Mouse (Mus musculus) hindbrain, embryonic 13.5 days (tissue): ENCODE data around the gene Ryr3. TPM values are rescaled to one million over a fixed set of nuclear protein-coding genes. Genes with fewer than 3 reads are reported as not detected.

Experiments
- ATAC-seq: fragments of 200-750 bp; cut with Nextera tagmentation; 2 replicates; pipeline ENCODE4 v1.8.0; 2017; ENCODE audit warnings: moderate TSS enrichment; ENCODE audit not compliant: low FRiP score
- H3K27ac ChIP-seq: fragments of 300-500 bp; sonication (generic); 2 replicates; pipeline ENCODE4 v1.5.1; 2015; ENCODE audit warnings: inconsistent platforms, mild to moderate bottlenecking, moderate library complexity
- H3K27me3 ChIP-seq: fragments of 300-500 bp; sonication (generic); 2 replicates; pipeline ENCODE4 v1.6.1; 2015; ENCODE audit warnings: mild to moderate bottlenecking, inconsistent platforms
- H3K36me3 ChIP-seq: fragments of 300-500 bp; sonication (generic); 2 replicates; pipeline ENCODE4 v1.6.1; 2015; ENCODE audit warnings: mild to moderate bottlenecking, inconsistent platforms
- H3K4me1 ChIP-seq: fragments of 300-500 bp; sonication (generic); replicated peaks from 2 replicates; pipeline ENCODE4 v1.6.1; 2015; ENCODE audit warnings: inconsistent platforms
- H3K4me2 ChIP-seq: fragments of 300-500 bp; sonication (generic); 2 replicates; pipeline ENCODE4 v1.6.1; 2015; ENCODE audit warnings: inconsistent platforms, mild to moderate bottlenecking, moderate library complexity
- H3K4me3 ChIP-seq: fragments of 300-500 bp; sonication (generic); 2 replicates; pipeline ENCODE4 v1.5.1; 2015; ENCODE audit warnings: mild to moderate bottlenecking, inconsistent platforms
- H3K9ac ChIP-seq: fragments of 300-500 bp; sonication (generic); 2 replicates; pipeline ENCODE4 v1.6.1; 2015; ENCODE audit warnings: mild to moderate bottlenecking, inconsistent platforms
- H3K9me3 ChIP-seq: fragments of 300-500 bp; sonication (generic); 2 replicates; pipeline ENCODE4 v1.6.1; 2016; ENCODE audit warnings: inconsistent platforms
- WGBS: fragments of 180-500 bp; shearing (Covaris S2); methylation state at CpG from one replicate; pipeline ENCODE4 v1.1.7; 2015; 5-methylcytosine and 5-hydroxymethylcytosine counted together
- polyA plus RNA-seq: library from polyadenylated mRNA; unstranded; fragments of >200 nt; fragmentation: Nextera tagmentation; extraction: Ambion mirVana; gene quantifications from 2 replicates; pipeline ENCODE4 v1.2.1, GENCODE M21; 2015

The Ryr3 gene
- polyA plus RNA-seq, 1 experiment from 2014 or later = 3.9 TPM

GRCm38 (mm10) chr2:112881805-112882204 is 335.1 kb downstream of the Ryr3 start:
- WGBS = 91% methylated on average over 2 of the region's 2 CpGs
- H3K36me3 ChIP-seq = no peaks in the 10 kb centered on the region
- no peaks in the 10 kb centered on the region for H3K4me1 ChIP-seq
- no peaks in the 10 kb centered on the region for H3K27me3 ChIP-seq
- H3K4me3 ChIP-seq = no peak overlapping the region
- H3K4me2 ChIP-seq = no peak overlapping the region
- H3K27ac ChIP-seq = no peak overlapping the region
- no peaks in the 10 kb centered on the region for H3K9me3 ChIP-seq
- H3K9ac ChIP-seq = no peak overlapping the region
- ATAC-seq = 0 out of 2 replicates have a peak, but pooled peaks have one; percentile 43

GRCm38 (mm10) chr2:112881376-112881775 is 335.5 kb downstream of the Ryr3 start:
- H3K9me3 ChIP-seq = no peaks in the 10 kb centered on the region
- no peak overlapping the region for H3K27ac ChIP-seq
- H3K4me1 ChIP-seq = no peaks in the 10 kb centered on the region
- no peak for ATAC-seq
- no peaks in the 10 kb centered on the region for H3K27me3 ChIP-seq
- WGBS = 95% methylated on average over 1 of the region's 1 CpGs
- no peaks in the 10 kb centered on the region for H3K36me3 ChIP-seq
- H3K9ac ChIP-seq = no peak overlapping the region
- H3K4me2 ChIP-seq = no peak overlapping the region
- no peak overlapping the region for H3K4me3 ChIP-seq

- Histone ChIP-seq H3K36me3 (no peaks in the 10 kb centered on the region), H3K9ac (no peak overlapping the region), H3K27me3 (no peaks in the 10 kb centered on the region), H3K4me2 (no peak overlapping the region), H3K4me1 (no peaks in the 10 kb centered on the region), H3K27ac (no peak overlapping the region), H3K9me3 (no peaks in the 10 kb centered on the region), H3K4me3 (no peak overlapping the region)
- 84% methylated on average over 3 of the region's 3 CpGs for WGBS
- ATAC-seq = no peak
Observed at GRCm38 (mm10) chr2:112877404-112877803, 339.5 kb downstream of the Ryr3 start.

- ATAC-seq = no peak
- WGBS = 56% methylated on average over 2 of the region's 2 CpGs
Observed at GRCm38 (mm10) chr2:112866043-112866551, 350.8 kb downstream of the Ryr3 start.

GRCm38 (mm10) chr2:112861792-112862191 is 355.1 kb downstream of the Ryr3 start:
- Histone ChIP-seq H3K9me3 (no peaks in the 10 kb centered on the region), H3K9ac (no peak overlapping the region), H3K27ac (no peak overlapping the region), H3K36me3 (no peaks in the 10 kb centered on the region), H3K4me3 (no peak overlapping the region), H3K4me1 (no peaks in the 10 kb centered on the region; the same call in 1 of the 2 replicates), H3K27me3 (no peaks in the 10 kb centered on the region), H3K4me2 (no peak overlapping the region)
- no peak for ATAC-seq
- WGBS = 95% methylated on average over 4 of the region's 4 CpGs

More at GRCm38 (mm10) chr2:112866043-112866551, 350.8 kb downstream of the Ryr3 start:
- H3K36me3 ChIP-seq = no peaks in the 10 kb centered on the region
- H3K4me1 ChIP-seq = no peaks in the 10 kb centered on the region; the same call in 1 of the 2 replicates
- H3K27ac ChIP-seq = no peak overlapping the region
- no peaks in the 10 kb centered on the region for H3K27me3 ChIP-seq
- no peak overlapping the region for H3K4me2 ChIP-seq
- no peaks in the 10 kb centered on the region for H3K9me3 ChIP-seq
- no peak overlapping the region for H3K4me3 ChIP-seq
- H3K9ac ChIP-seq = no peak overlapping the region

- H3K36me3 ChIP-seq = no peaks in the 10 kb centered on the region
Observed at GRCm38 (mm10) chr2:112845583-112846512, 371.0 kb downstream of the Ryr3 start.

GRCm38 (mm10) chr2:112842877-112843276 is 374.0 kb downstream of the Ryr3 start:
- Histone ChIP-seq H3K27me3 (no peaks in the 10 kb centered on the region), H3K4me1 (no peaks in the 10 kb centered on the region), H3K9ac (no peak overlapping the region), H3K27ac (no peak overlapping the region), H3K9me3 (no peaks in the 10 kb centered on the region), H3K36me3 (no peaks in the 10 kb centered on the region), H3K4me2 (no peak overlapping the region), H3K4me3 (no peak overlapping the region)
- 49% methylated on average over 3 of the region's 3 CpGs for WGBS
- ATAC-seq = no peak

More at GRCm38 (mm10) chr2:112845583-112846512, 371.0 kb downstream of the Ryr3 start:
- no peaks in the 10 kb centered on the region for H3K4me1 ChIP-seq
- no peak overlapping the region for H3K4me2 ChIP-seq
- no peak overlapping the region for H3K4me3 ChIP-seq
- H3K27me3 ChIP-seq = no peaks in the 10 kb centered on the region
- H3K9me3 ChIP-seq = 0 out of 2 replicates have a peak, but pooled peaks cover 9% of the 10 kb centered on the region
- no peak overlapping the region for H3K27ac ChIP-seq
- 46% methylated on average over 4 of the region's 4 CpGs for WGBS
- H3K9ac ChIP-seq = no peak overlapping the region
- ATAC-seq = peak; percentile 61; the same call in 1 of the 2 replicates

- H3K36me3 ChIP-seq = 0 out of 2 replicates have a peak, but pooled peaks cover 4% of the 10 kb centered on the region
- no peak overlapping the region for H3K4me2 ChIP-seq
- no peaks in the 10 kb centered on the region for H3K9me3 ChIP-seq
- peaks cover 11% of the 10 kb centered on the region; the same call in 1 of the 2 replicates for H3K4me1 ChIP-seq
- ATAC-seq = no peak
- 23% methylated on average over 4 of the region's 4 CpGs for WGBS
- H3K4me3 ChIP-seq = no peak overlapping the region
- no peak overlapping the region for H3K27ac ChIP-seq
- H3K27me3 ChIP-seq = no peaks in the 10 kb centered on the region
- no peak overlapping the region for H3K9ac ChIP-seq
Observed at GRCm38 (mm10) chr2:112831423-112832305, 385.2 kb downstream of the Ryr3 start.

- peaks cover 11% of the 10 kb centered on the region; the same call in 1 of the 2 replicates for H3K4me1 ChIP-seq
- ATAC-seq = no peak
- WGBS = 54% methylated on average over 4 of the region's 4 CpGs
- no peaks in the 10 kb centered on the region for H3K36me3 ChIP-seq
- H3K27me3 ChIP-seq = no peaks in the 10 kb centered on the region
- no peak overlapping the region for H3K4me2 ChIP-seq
- H3K9me3 ChIP-seq = no peaks in the 10 kb centered on the region
- no peak overlapping the region for H3K27ac ChIP-seq
- no peak overlapping the region for H3K9ac ChIP-seq
- no peak overlapping the region for H3K4me3 ChIP-seq
Observed at GRCm38 (mm10) chr2:112826571-112826970, 390.3 kb downstream of the Ryr3 start.

- Histone ChIP-seq H3K36me3 (no peaks in the 10 kb centered on the region), H3K27me3 (no peaks in the 10 kb centered on the region), H3K9me3 (no peaks in the 10 kb centered on the region), H3K4me3 (no peak overlapping the region), H3K27ac (no peak overlapping the region), H3K4me1 (peaks cover 5% of the 10 kb centered on the region; the same call in 1 of the 2 replicates), H3K9ac (no peak overlapping the region), H3K4me2 (no peak overlapping the region)
- ATAC-seq = no peak
- WGBS = 54% methylated on average over 3 of the region's 3 CpGs
Observed at GRCm38 (mm10) chr2:112822721-112823120, 394.2 kb downstream of the Ryr3 start.

- Histone ChIP-seq H3K9me3 (no peaks in the 10 kb centered on the region), H3K4me2 (no peak overlapping the region), H3K9ac (no peak overlapping the region), H3K27me3 (no peaks in the 10 kb centered on the region), H3K27ac (no peak overlapping the region), H3K36me3 (no peaks in the 10 kb centered on the region), H3K4me1 (peaks cover 5% of the 10 kb centered on the region; the same call in 1 of the 2 replicates), H3K4me3 (no peak overlapping the region)
- ATAC-seq = peak; percentile 61
- WGBS = 53% methylated on average over 2 of the region's 2 CpGs
Observed at GRCm38 (mm10) chr2:112819059-112819458, 397.8 kb downstream of the Ryr3 start.

GRCm38 (mm10) chr2:112816976-112817375 is 399.9 kb downstream of the Ryr3 start:
- H3K4me2 ChIP-seq = no peak overlapping the region
- H3K4me1 ChIP-seq = peaks cover 5% of the 10 kb centered on the region; the same call in 1 of the 2 replicates
- H3K9me3 ChIP-seq = no peaks in the 10 kb centered on the region
- no peak overlapping the region for H3K9ac ChIP-seq
- H3K27me3 ChIP-seq = no peaks in the 10 kb centered on the region
- ATAC-seq = no peak
- H3K36me3 ChIP-seq = no peaks in the 10 kb centered on the region
- 63% methylated on average over 3 of the region's 3 CpGs for WGBS
- H3K4me3 ChIP-seq = no peak overlapping the region
- H3K27ac ChIP-seq = no peak overlapping the region
